Mouse (Mus musculus) stomach, postnatal 0 days (tissue): ENCODE measurements around the gene Eya4.

Experiments
- CTCF ChIP-seq: IDR thresholded peaks from 2 replicates; pipeline ENCODE4 v1.5.1; 2016; ENCODE audit warnings: antibody characterized with exemption, low read depth, mild to moderate bottlenecking, moderate library complexity
- EP300 ChIP-seq: optimal IDR thresholded peaks from 2 replicates; pipeline ENCODE3; 2016; ENCODE audit warnings: antibody characterized with exemption

- TF ChIP-seq CTCF: no peak
- TF ChIP-seq EP300: no peak
Observed at GRCm38 (mm10) chr10:23223336-23223735, 127.2 kb downstream of the Eya4 start.
